Comparison of ENCODE assay signal across 8 mouse cellular contexts in the genomic region with DNA sequence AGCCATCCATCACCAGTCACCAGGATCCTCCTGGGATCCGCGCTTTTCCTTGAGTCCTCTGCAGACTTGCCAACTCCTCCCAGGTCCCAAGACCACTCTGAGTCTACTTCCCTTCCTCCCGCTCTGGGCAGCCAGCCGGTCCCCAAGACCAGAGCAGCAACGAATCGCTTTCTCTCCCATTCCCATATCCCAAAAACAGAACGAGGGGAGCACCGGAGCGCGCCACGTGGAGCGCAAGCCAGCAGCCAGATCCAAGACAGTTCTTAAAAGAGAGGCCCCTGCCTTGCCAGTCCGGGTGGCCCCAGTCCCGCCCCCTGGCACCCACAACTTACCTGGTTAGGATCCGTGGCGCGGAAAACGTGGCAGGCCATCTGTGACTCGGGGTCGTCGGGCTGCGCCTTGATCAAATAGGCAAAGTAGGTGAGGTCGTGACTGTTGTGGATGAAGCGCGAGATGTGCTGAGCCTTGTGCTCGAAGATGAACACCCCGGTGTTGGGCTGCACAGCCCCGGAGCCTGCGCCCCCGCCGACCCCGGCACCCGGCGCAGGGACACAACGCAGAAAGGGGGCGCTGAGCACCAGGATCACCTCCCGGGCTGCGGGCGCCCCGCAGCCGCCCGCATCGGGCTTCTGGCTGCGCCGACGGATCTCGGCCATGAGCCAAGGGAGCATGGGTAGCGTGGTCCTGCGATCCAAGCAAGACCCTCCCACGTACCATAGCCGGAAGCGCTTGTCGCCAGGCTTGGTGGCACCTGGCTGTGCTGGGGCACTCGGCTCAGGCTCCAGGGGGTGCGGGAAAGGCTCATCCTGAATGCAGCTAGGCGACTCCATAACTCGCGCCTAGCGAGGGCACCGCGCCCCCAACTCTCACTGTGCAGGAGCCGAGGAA. TPM values are rescaled to one million over a fixed set of nuclear protein-coding genes. Genes with fewer than 3 reads are reported as not detected.
A peak's percentile ranks its signal among the peaks of the same experiment; 100 is the strongest.
DNase-seq lines count a peak whose midpoint lies in the region; ATAC-seq and TF ChIP-seq lines count a peak whose summit lies in the region.

No protein-coding gene starts in this region.

- H3K4me1 ChIP-seq in E14TG2a.4 (replicated peaks; ENCODE audit: low read depth, low read length): peaks cover 18% of the 10 kb centered on the region
- no peaks in the 10 kb centered on the region for H3K4me1 ChIP-seq in embryonic facial prominence, embryonic 14.5 days (ENCODE audit: control insufficient read depth, insufficient read depth, low read length)
- H3K4me1 ChIP-seq in heart, embryonic 11.5 days (ENCODE audit: control insufficient read depth, insufficient read depth, low read length): 0 out of 2 replicates have a peak, but pooled peaks cover 2% of the 10 kb centered on the region
- H3K4me1 ChIP-seq in kidney, postnatal 0 days (replicated peaks; ENCODE audit: insufficient read depth, low read length): peaks cover 8% of the 10 kb centered on the region; the same call in 1 of the 2 replicates
- no peaks in the 10 kb centered on the region for H3K4me1 ChIP-seq in lung, embryonic 14.5 days (ENCODE audit: insufficient read depth)
- peaks cover 19% of the 10 kb centered on the region for H3K4me1 ChIP-seq in olfactory bulb, adult 2 months (ENCODE audit: control insufficient read depth, insufficient read depth, low read length)

- TF ChIP-seq POLR2A in olfactory bulb, adult 2 months (IDR thresholded peaks at IDR 0.05; ENCODE audit: insufficient read depth, low read depth, low read length): no peak

- H3K27ac ChIP-seq in embryonic facial prominence, embryonic 14.5 days (replicated peaks; ENCODE audit: low read depth, low read length): peak overlapping the region; percentile 76
- peak overlapping the region; percentile 77 for H3K27ac ChIP-seq in heart, embryonic 11.5 days (ENCODE audit: low read depth, low read length)
- peak overlapping the region; percentile 77 for H3K27ac ChIP-seq in kidney, postnatal 0 days
- H3K27ac ChIP-seq in lung, embryonic 14.5 days (ENCODE audit: low read depth): peak overlapping the region; percentile 63
- no peak overlapping the region for H3K27ac ChIP-seq in olfactory bulb, adult 2 months (ENCODE audit: insufficient read depth, low read depth, low read length)

- H3K9me3 ChIP-seq in E14TG2a.4 (ENCODE audit: low read length): no peaks in the 10 kb centered on the region
- no peaks in the 10 kb centered on the region for H3K9me3 ChIP-seq in embryonic facial prominence, embryonic 14.5 days (ENCODE audit: control insufficient read depth, low read length)
- no peaks in the 10 kb centered on the region for H3K9me3 ChIP-seq in heart, embryonic 11.5 days (replicated peaks; ENCODE audit: control insufficient read depth, low read length)
- no peaks in the 10 kb centered on the region for H3K9me3 ChIP-seq in kidney, postnatal 0 days (replicated peaks; ENCODE audit: low read length)
- H3K9me3 ChIP-seq in lung, embryonic 14.5 days (ENCODE audit: low read depth, low read length): no peaks in the 10 kb centered on the region

- peak; percentile 44 for ATAC-seq in embryonic facial prominence, embryonic 14.5 days (ENCODE audit: low read depth)
- ATAC-seq in heart, embryonic 11.5 days (replicated peaks; ENCODE audit: insufficient number of reproducible peaks, low FRiP score, low TSS enrichment): peak; percentile 36
- ATAC-seq in kidney, postnatal 0 days (replicated peaks; ENCODE audit: low FRiP score, low read depth): peak; percentile 55
- peak; percentile 55 for ATAC-seq in lung, embryonic 14.5 days (ENCODE audit: insufficient read depth)

- peak overlapping the region; percentile 98 for H3K4me2 ChIP-seq in embryonic facial prominence, embryonic 14.5 days (ENCODE audit: low read depth, low read length)
- H3K4me2 ChIP-seq in heart, embryonic 11.5 days: peak overlapping the region; percentile 95
- H3K4me2 ChIP-seq in kidney, postnatal 0 days (ENCODE audit: low read length): peak overlapping the region; percentile 100
- H3K4me2 ChIP-seq in lung, embryonic 14.5 days: peak overlapping the region; percentile 99

- H3K4me3 ChIP-seq in E14TG2a.4 (replicated peaks; ENCODE audit: low read length): peak overlapping the region; percentile 90
- peak overlapping the region; percentile 86 for H3K4me3 ChIP-seq in embryonic facial prominence, embryonic 14.5 days (ENCODE audit: low read depth, low read length)
- H3K4me3 ChIP-seq in heart, embryonic 11.5 days (ENCODE audit: low read depth, low read length): peak overlapping the region; percentile 84
- peak overlapping the region; percentile 78 for H3K4me3 ChIP-seq in kidney, postnatal 0 days (replicated peaks; ENCODE audit: low read depth, low read length)
- H3K4me3 ChIP-seq in lung, embryonic 14.5 days (ENCODE audit: low read depth, low read length): peak overlapping the region; percentile 77
- H3K4me3 ChIP-seq in olfactory bulb, adult 2 months (ENCODE audit: insufficient read depth, low read depth, low read length): peak overlapping the region; percentile 59

- peaks cover 60% of the 10 kb centered on the region for H3K27me3 ChIP-seq in E14TG2a.4 (ENCODE audit: insufficient read depth, low read length)
- H3K27me3 ChIP-seq in embryonic facial prominence, embryonic 14.5 days (replicated peaks; ENCODE audit: control insufficient read depth, insufficient read depth, low read length): no peaks in the 10 kb centered on the region
- H3K27me3 ChIP-seq in heart, embryonic 11.5 days (ENCODE audit: control insufficient read depth, insufficient read depth, low read length): no peaks in the 10 kb centered on the region
- no peaks in the 10 kb centered on the region for H3K27me3 ChIP-seq in kidney, postnatal 0 days (ENCODE audit: insufficient read depth, low read length)
- H3K27me3 ChIP-seq in lung, embryonic 14.5 days (ENCODE audit: insufficient read depth, low read length): no peaks in the 10 kb centered on the region

- H3K36me3 ChIP-seq in E14TG2a.4 (ENCODE audit: insufficient read depth, low read length): no peaks in the 10 kb centered on the region
- H3K36me3 ChIP-seq in embryonic facial prominence, embryonic 14.5 days (ENCODE audit: control insufficient read depth, insufficient read depth, low read length): no peaks in the 10 kb centered on the region
- no peaks in the 10 kb centered on the region for H3K36me3 ChIP-seq in heart, embryonic 11.5 days (ENCODE audit: control insufficient read depth, insufficient read depth, low read length)
- no peaks in the 10 kb centered on the region for H3K36me3 ChIP-seq in kidney, postnatal 0 days (ENCODE audit: insufficient read depth, low read length)
- no peaks in the 10 kb centered on the region for H3K36me3 ChIP-seq in lung, embryonic 14.5 days (ENCODE audit: insufficient read depth)

- DNase-seq in adrenal gland, postnatal 36 days: peak; percentile 33 to 44
- DNase-seq in embryonic facial prominence, embryonic 14.5 days (ENCODE audit: low spot score): peak; percentile 30
- peak; percentile 59 for DNase-seq in kidney, postnatal 0 days (ENCODE audit: low spot score)
- peak; percentile 54 for DNase-seq in lung, embryonic 14.5 days
- DNase-seq in thymus, postnatal 4 days: peak; percentile 66

- no peak for TF ChIP-seq CTCF in E14TG2a.4 (conservative IDR thresholded peaks at IDR 0.05; ENCODE audit: low read length)
- TF ChIP-seq CTCF in kidney, postnatal 0 days (IDR thresholded peaks at IDR 0.05; ENCODE audit: low read depth): no peak
- TF ChIP-seq CTCF in lung, embryonic 14.5 days (IDR thresholded peaks at IDR 0.05; ENCODE audit: low read depth): no peak
- TF ChIP-seq CTCF in olfactory bulb, adult 2 months (IDR thresholded peaks at IDR 0.05; ENCODE audit: insufficient read depth, low read depth, low read length): no peak

- H3K9ac ChIP-seq in embryonic facial prominence, embryonic 14.5 days (ENCODE audit: low read depth, low read length): peak overlapping the region; percentile 76
- peak overlapping the region; percentile 87 for H3K9ac ChIP-seq in heart, embryonic 11.5 days (ENCODE audit: low read depth, low read length)
- H3K9ac ChIP-seq in kidney, postnatal 0 days (ENCODE audit: low read depth, low read length): peak overlapping the region; percentile 65
- peak overlapping the region; percentile 78 for H3K9ac ChIP-seq in lung, embryonic 14.5 days

- 1% methylated on average over 43 of the region's 62 CpGs for WGBS in embryonic facial prominence, embryonic 14.5 days
- WGBS in heart, embryonic 11.5 days (ENCODE audit: insufficient replicate concordance): under 1% methylated on average over 62 of the region's 62 CpGs
- under 1% methylated on average over 55 of the region's 62 CpGs for WGBS in kidney, postnatal 0 days
- WGBS in lung, embryonic 14.5 days: under 1% methylated on average over 60 of the region's 62 CpGs
- under 1% methylated on average over 62 of the region's 62 CpGs for WGBS in olfactory bulb, adult 2 months

RNA-seq across cellular contexts. Expression of gene Tbc1d4, which starts 1.1 kb away (rescaled TPM):
- total RNA-seq in adrenal gland, postnatal 36 days (2021): 10 to 100 TPM; 43.4 to 84.5 TPM
- polyA plus RNA-seq in embryonic facial prominence, embryonic 14.5 days (2014; fragmentation: Nextera tagmentation; extraction: Ambion mirVana): 15.7 and 17.3 TPM in 2 replicates
- 15.0 and 16.3 TPM in 2 replicates for polyA plus RNA-seq in heart, embryonic 11.5 days (2014; fragmentation: Nextera tagmentation; extraction: Ambion mirVana)
- polyA plus RNA-seq in kidney, postnatal 0 days (2015; fragmentation: Nextera tagmentation; extraction: Ambion mirVana): 15.9 and 16.3 TPM in 2 replicates
- 12.4 and 13.0 TPM in 2 replicates for polyA plus RNA-seq in lung, embryonic 14.5 days (2014; fragmentation: Nextera tagmentation; extraction: Ambion mirVana)
- not detected in 2 replicates for polyA plus RNA-seq in olfactory bulb, adult 2 months (2012; ENCODE audit: insufficient read depth, insufficient read length, low replicate concordance, missing spikeins)

RNA-seq across cellular contexts. Expression of gene Commd6, which starts 32.6 kb away (rescaled TPM):
- total RNA-seq in adrenal gland, postnatal 36 days (2021): 10 to 100 TPM; 83.8 to 95.3 TPM
- 68.8 and 77.9 TPM in 2 replicates for polyA plus RNA-seq in embryonic facial prominence, embryonic 14.5 days (2014; fragmentation: Nextera tagmentation; extraction: Ambion mirVana)
- polyA plus RNA-seq in heart, embryonic 11.5 days (2014; fragmentation: Nextera tagmentation; extraction: Ambion mirVana): 81.7 and 91.3 TPM in 2 replicates
- 110 and 113 TPM in 2 replicates for polyA plus RNA-seq in kidney, postnatal 0 days (2015; fragmentation: Nextera tagmentation; extraction: Ambion mirVana)
- polyA plus RNA-seq in lung, embryonic 14.5 days (2014; fragmentation: Nextera tagmentation; extraction: Ambion mirVana): 75.3 and 88.6 TPM in 2 replicates
- polyA plus RNA-seq in olfactory bulb, adult 2 months (2012; ENCODE audit: insufficient read depth, insufficient read length, low replicate concordance, missing spikeins): not detected in 2 replicates

RNA-seq across cellular contexts. Expression of gene Uchl3, which starts 45.9 kb away (rescaled TPM):
- total RNA-seq in adrenal gland, postnatal 36 days (2021): 10 to 100 TPM; 38.7 to 43.8 TPM
- polyA plus RNA-seq in embryonic facial prominence, embryonic 14.5 days (2014; fragmentation: Nextera tagmentation; extraction: Ambion mirVana): 106 and 114 TPM in 2 replicates
- polyA plus RNA-seq in heart, embryonic 11.5 days (2014; fragmentation: Nextera tagmentation; extraction: Ambion mirVana): 112 and 116 TPM in 2 replicates
- polyA plus RNA-seq in kidney, postnatal 0 days (2015; fragmentation: Nextera tagmentation; extraction: Ambion mirVana): 132 and 135 TPM in 2 replicates
- polyA plus RNA-seq in lung, embryonic 14.5 days (2014; fragmentation: Nextera tagmentation; extraction: Ambion mirVana): 150 and 154 TPM in 2 replicates
- polyA plus RNA-seq in olfactory bulb, adult 2 months (2012; ENCODE audit: insufficient read depth, insufficient read length, low replicate concordance, missing spikeins): not detected in 2 replicates

Comparison
In these comparisons a context has a peak if more than half of its experiments do, and no peak if none do; other contexts are left out.
1. RNA of gene Commd6, which starts 32.6 kb away (polyA plus RNA-seq): 110 to 113 TPM in kidney, postnatal 0 days, 81.7 to 91.3 TPM in heart, embryonic 11.5 days, 75.3 to 88.6 TPM in lung, embryonic 14.5 days and 68.8 to 77.9 TPM in embryonic facial prominence, embryonic 14.5 days; not detected in olfactory bulb, adult 2 months; every median in the first group is over 10 times any median in the second.
2. Peak in every context shown above with its lines, with median percentiles within 50 percentile points of each other: H3K4me3 ChIP-seq, DNase-seq, ATAC-seq, H3K4me2 ChIP-seq and H3K9ac ChIP-seq.